Mouse (Mus musculus) embryonic facial prominence, embryonic 13.5 days (tissue): Measurements from ENCODE around the gene Ccer2. TPM values are rescaled to one million over a fixed set of nuclear protein-coding genes. Genes with fewer than 3 reads are reported as not detected.

ENCODE experiments used
- ATAC-seq: fragments of 200-750 bp; cut with Nextera tagmentation; 2 replicates; pipeline ENCODE4 v1.8.0; 2017; ENCODE audit warnings: low read depth; ENCODE audit not compliant: insufficient number of reproducible peaks, insufficient read depth, low FRiP score, low TSS enrichment
- H3K27ac ChIP-seq: fragments of 300-500 bp; sonication (generic); 2 replicates; pipeline ENCODE4 v1.5.1; 2015; ENCODE audit warnings: moderate library complexity, mild to moderate bottlenecking, inconsistent platforms
- H3K27me3 ChIP-seq: fragments of 300-500 bp; sonication (generic); 2 replicates; pipeline ENCODE4 v1.6.1; 2015; ENCODE audit warnings: mild to moderate bottlenecking, inconsistent platforms
- H3K36me3 ChIP-seq: fragments of 300-500 bp; sonication (generic); 2 replicates; pipeline ENCODE4 v1.6.1; 2015; ENCODE audit warnings: mild to moderate bottlenecking, inconsistent platforms
- H3K4me1 ChIP-seq: fragments of 300-500 bp; sonication (generic); 2 replicates; pipeline ENCODE4 v1.6.1; 2015; ENCODE audit warnings: inconsistent platforms
- H3K4me2 ChIP-seq: fragments of 300-500 bp; sonication (generic); 2 replicates; pipeline ENCODE4 v1.6.1; 2015; ENCODE audit warnings: moderate library complexity, mild to moderate bottlenecking, inconsistent platforms
- H3K4me3 ChIP-seq: fragments of 300-500 bp; sonication (generic); 2 replicates; pipeline ENCODE4 v1.5.1; 2015; ENCODE audit warnings: mild to moderate bottlenecking, inconsistent platforms
- H3K9ac ChIP-seq: fragments of 300-500 bp; sonication (generic); 2 replicates; pipeline ENCODE4 v1.6.1; 2015; ENCODE audit warnings: mild to moderate bottlenecking, inconsistent platforms
- H3K9me3 ChIP-seq: fragments of 300-500 bp; sonication (generic); 2 replicates; pipeline ENCODE4 v1.6.1; 2016; ENCODE audit warnings: inconsistent platforms
- WGBS: fragments of 180-500 bp; shearing (Covaris S2); methylation state at CpG from one replicate; pipeline ENCODE4 v1.1.7; 2015; ENCODE audit warnings: mixed read lengths; 5-methylcytosine and 5-hydroxymethylcytosine counted together
- polyA plus RNA-seq: library from polyadenylated mRNA; unstranded; fragments of >200 nt; fragmentation: Nextera tagmentation; extraction: Ambion mirVana; gene quantifications from 2 replicates; pipeline ENCODE4 v1.2.1, GENCODE M21; 2015

Ccer2 gene
- polyA plus RNA-seq = 0.89 and 2.1 TPM in 2 replicates

GRCm38 (mm10) chr7:28756079-28756478 lies at the start of gene Ccer2:
TSS of gene Ccer2 (plus strand) at chr7:28756174.
- H3K36me3 ChIP-seq = peaks cover 52% of the 10 kb centered on the region
- peak; percentile 39; the same call in 1 of the 2 replicates for ATAC-seq

GRCm38 (mm10) chr7:28709454-28709853 lies 46.5 kb upstream of the Ccer2 start:
- H3K9me3 ChIP-seq = no peaks in the 10 kb centered on the region
- H3K4me1 ChIP-seq = peaks cover 3% of the 10 kb centered on the region
- no peak overlapping the region for H3K4me2 ChIP-seq
- no peaks in the 10 kb centered on the region for H3K27me3 ChIP-seq
- no peaks in the 10 kb centered on the region for H3K36me3 ChIP-seq
- no peak for ATAC-seq
- no peak overlapping the region for H3K4me3 ChIP-seq
- H3K27ac ChIP-seq = no peak overlapping the region
- no peak overlapping the region for H3K9ac ChIP-seq

More at GRCm38 (mm10) chr7:28756079-28756478, at the start of gene Ccer2:
- Histone ChIP-seq H3K4me3 (0 out of 2 replicates have a peak within 1 kb of the TSS, but pooled peaks have one; percentile 12), H3K9ac (no peak within 1 kb of the TSS), H3K9me3 (no peaks in the 10 kb centered on the region), H3K27ac (no peak within 1 kb of the TSS), H3K4me2 (peak within 1 kb of the TSS; percentile 41), H3K4me1 (peaks cover 13% of the 10 kb centered on the region), H3K27me3 (peaks cover 19% of the 10 kb centered on the region)
- 2% methylated on average over 17 of the region's 17 CpGs for WGBS

GRCm38 (mm10) chr7:28710962-28711361 lies 45.0 kb upstream of the Ccer2 start:
- H3K9me3 ChIP-seq = no peaks in the 10 kb centered on the region
- WGBS = 61% methylated on average over 3 of the region's 3 CpGs
- H3K9ac ChIP-seq = no peak overlapping the region
- H3K4me3 ChIP-seq = no peak overlapping the region
- H3K4me1 ChIP-seq = peaks cover 10% of the 10 kb centered on the region
- no peak for ATAC-seq
- H3K27me3 ChIP-seq = no peaks in the 10 kb centered on the region
- no peak overlapping the region for H3K4me2 ChIP-seq
- no peaks in the 10 kb centered on the region for H3K36me3 ChIP-seq
- no peak overlapping the region for H3K27ac ChIP-seq

GRCm38 (mm10) chr7:28714667-28715066 lies 41.3 kb upstream of the Ccer2 start:
- no peaks in the 10 kb centered on the region for H3K27me3 ChIP-seq
- no peak for ATAC-seq
- no peak overlapping the region for H3K4me2 ChIP-seq
- no peaks in the 10 kb centered on the region for H3K36me3 ChIP-seq
- peaks cover 23% of the 10 kb centered on the region for H3K4me1 ChIP-seq
- H3K27ac ChIP-seq = 0 out of 2 replicates have a peak overlapping the region, but pooled peaks have one; percentile 28
- 73% methylated on average over 5 of the region's 5 CpGs for WGBS
- H3K9me3 ChIP-seq = no peaks in the 10 kb centered on the region
- H3K9ac ChIP-seq = no peak overlapping the region
- no peak overlapping the region for H3K4me3 ChIP-seq

- no peak overlapping the region for H3K4me3 ChIP-seq
- no peak overlapping the region for H3K9ac ChIP-seq
- no peaks in the 10 kb centered on the region for H3K36me3 ChIP-seq
- no peak for ATAC-seq
- H3K9me3 ChIP-seq = no peaks in the 10 kb centered on the region
- H3K4me1 ChIP-seq = peaks cover 23% of the 10 kb centered on the region
- peak overlapping the region; percentile 67; the same call in 1 of the 2 replicates for H3K4me2 ChIP-seq
- WGBS = 94% methylated on average over 2 of the region's 2 CpGs
- no peaks in the 10 kb centered on the region for H3K27me3 ChIP-seq
- no peak overlapping the region for H3K27ac ChIP-seq
These were observed 40.4 kb upstream of the Ccer2 start for GRCm38 (mm10) chr7:28715598-28715997.

GRCm38 (mm10) chr7:28716590-28717281 lies 39.2 kb upstream of the Ccer2 start, which contains the start of gene Fbxo17:
TSS of gene Fbxo17 (plus strand) at chr7:28716804.
- WGBS = 1% methylated on average over 36 of the region's 36 CpGs
- peak within 1 kb of the TSS; percentile 87 for H3K27ac ChIP-seq
- peak within 1 kb of the TSS; percentile 67 for H3K4me2 ChIP-seq
- peaks cover 23% of the 10 kb centered on the region for H3K4me1 ChIP-seq
- ATAC-seq = peak; percentile 73
- H3K9me3 ChIP-seq = no peaks in the 10 kb centered on the region
- H3K27me3 ChIP-seq = no peaks in the 10 kb centered on the region
- H3K4me3 ChIP-seq = peak within 1 kb of the TSS; percentile 52
- peak within 1 kb of the TSS; percentile 77 for H3K9ac ChIP-seq
- H3K36me3 ChIP-seq = no peaks in the 10 kb centered on the region

GRCm38 (mm10) chr7:28717726-28718125 lies 38.2 kb upstream of the Ccer2 start:
- H3K36me3 ChIP-seq = no peaks in the 10 kb centered on the region
- no peak overlapping the region for H3K27ac ChIP-seq
- WGBS = 67% methylated on average over 10 of the region's 10 CpGs
- H3K9me3 ChIP-seq = no peaks in the 10 kb centered on the region
- no peak overlapping the region for H3K9ac ChIP-seq
- no peak for ATAC-seq
- peak overlapping the region; percentile 67 for H3K4me2 ChIP-seq
- no peaks in the 10 kb centered on the region for H3K27me3 ChIP-seq
- peak overlapping the region; percentile 52 for H3K4me3 ChIP-seq
- peaks cover 23% of the 10 kb centered on the region for H3K4me1 ChIP-seq

GRCm38 (mm10) chr7:28719159-28719558 lies 36.8 kb upstream of the Ccer2 start:
- Histone ChIP-seq H3K4me1 (peaks cover 23% of the 10 kb centered on the region), H3K36me3 (peaks cover under 1% of the 10 kb centered on the region; the same call in 1 of the 2 replicates), H3K9me3 (no peaks in the 10 kb centered on the region), H3K4me3 (no peak overlapping the region), H3K4me2 (no peak overlapping the region), H3K27ac (no peak overlapping the region), H3K27me3 (no peaks in the 10 kb centered on the region), H3K9ac (no peak overlapping the region)
- no peak for ATAC-seq
- WGBS = 48% methylated on average over 4 of the region's 4 CpGs

GRCm38 (mm10) chr7:28719650-28720049 lies 36.3 kb upstream of the Ccer2 start:
- Histone ChIP-seq H3K27ac (no peak overlapping the region), H3K9ac (no peak overlapping the region), H3K9me3 (no peaks in the 10 kb centered on the region), H3K4me3 (no peak overlapping the region), H3K4me1 (peaks cover 18% of the 10 kb centered on the region), H3K4me2 (no peak overlapping the region), H3K36me3 (peaks cover 5% of the 10 kb centered on the region), H3K27me3 (no peaks in the 10 kb centered on the region)
- WGBS = 76% methylated on average over 2 of the region's 2 CpGs
- no peak for ATAC-seq

GRCm38 (mm10) chr7:28720753-28721537 lies 35.0 kb upstream of the Ccer2 start:
- 51% methylated on average over 3 of the region's 3 CpGs for WGBS
- Histone ChIP-seq H3K27ac (no peak overlapping the region; the same call in 1 of the 2 replicates), H3K4me3 (no peak overlapping the region)

GRCm38 (mm10) chr7:28722079-28722478 lies 33.9 kb upstream of the Ccer2 start:
- Histone ChIP-seq H3K4me2 (no peak overlapping the region), H3K27me3 (no peaks in the 10 kb centered on the region), H3K9me3 (no peaks in the 10 kb centered on the region), H3K9ac (no peak overlapping the region), H3K36me3 (peaks cover 13% of the 10 kb centered on the region), H3K4me3 (no peak overlapping the region), H3K27ac (no peak overlapping the region), H3K4me1 (peaks cover 13% of the 10 kb centered on the region)
- no peak for ATAC-seq
- WGBS = 93% methylated on average over 7 of the region's 7 CpGs

More at GRCm38 (mm10) chr7:28720753-28721537, 35.0 kb upstream of the Ccer2 start:
- Histone ChIP-seq H3K4me2 (no peak overlapping the region), H3K36me3 (peaks cover 13% of the 10 kb centered on the region), H3K4me1 (peaks cover 13% of the 10 kb centered on the region), H3K9ac (no peak overlapping the region), H3K27me3 (no peaks in the 10 kb centered on the region), H3K9me3 (no peaks in the 10 kb centered on the region)
- no peak for ATAC-seq
